Mouse (Mus musculus): Measurements from ENCODE around the gene Lcmt2.

The Lcmt2 gene

GRCm38 (mm10) chr2:121140018-121140882, at the start of gene Lcmt2, which contains the start of gene Adal:
Lcmt2 (minus strand) TSS chr2:121140653.
Adal (plus strand) TSS chr2:121140428.
- ChIA-PET CTCF (interaction anchor here in 2 of 4 experiments (0.6 to 1.2 kb wide), 9 partner anchors 31 to 786 kb away, joined by 3 to 10 read pairs (median 4); partner anchors contain the start of genes Serf2 (in 1 of the 2), Tubgcp4 (in 1 of the 2) and Zscan29 (in 1 of the 2)), POLR2A (interaction anchor here (0.5 to 3.0 kb wide), 159 partner anchors 9 to 1379 kb away, joined by 3 to 45 read pairs (median 4); partner anchors contain the start of genes Catsper2 (in 3 of the 4), Pdia3 (in 3 of the 4), Serf2 (in 3 of the 4) and Tubgcp4 (in 3 of the 4))

GRCm38 (mm10) chr2:121188530-121188929, 48.1 kb upstream of the Lcmt2 start:
- CTCF ChIA-PET: interaction anchor here in 1 of 4 experiments (1.0 kb wide), 1 partner anchor 208 kb away, joined by 3 read pairs; no protein-coding TSS in a partner anchor
- POLR2A ChIA-PET: interaction anchor here in 2 of 4 experiments (1.4 to 2.5 kb wide), 2 partner anchors 38 to 48 kb away, joined by 3 to 6 read pairs; partner anchors contain the start of genes Adal (in 1 of the 2) and Lcmt2 (in 1 of the 2)

- CTCF ChIA-PET: no interaction called here
Measured at GRCm38 (mm10) chr2:121184142-121184541, 43.7 kb upstream of the Lcmt2 start.

GRCm38 (mm10) chr2:121183431-121183830, 43.0 kb upstream of the Lcmt2 start:
- POLR2A ChIA-PET: interaction anchor here in 1 of 4 experiments (0.6 to 0.9 kb wide), 2 partner anchors 9 to 13 kb away, joined by 3 to 8 read pairs; partner anchors contain the start of genes Tubgcp4 and Zscan29
- CTCF ChIA-PET: no interaction called here

More at GRCm38 (mm10) chr2:121184142-121184541, 43.7 kb upstream of the Lcmt2 start:
- POLR2A ChIA-PET: no interaction called here

GRCm38 (mm10) chr2:121178828-121179479, 38.5 kb upstream of the Lcmt2 start:
- ChIA-PET POLR2A (interaction anchor here in 1 of 4 experiments (1.4 kb wide), 1 partner anchor 8 kb away, joined by 5 read pairs; the partner anchor contains the start of genes Tubgcp4 and Zscan29), CTCF (interaction anchor here in 2 of 4 experiments (0.6 to 2.2 kb wide), 6 partner anchors 176 to 700 kb away, joined by 3 to 9 read pairs (median 4); partner anchors contain the start of gene Ppip5k1 (in 1 of the 2))

GRCm38 (mm10) chr2:121170980-121171742, 30.7 kb upstream of the Lcmt2 start, which contains the start of gene Zscan29:
Zscan29 (minus strand) TSS chr2:121171125.
- ChIA-PET POLR2A (interaction anchor here in 3 of 4 experiments (0.5 to 3.5 kb wide), 41 partner anchors 8 to 785 kb away, joined by 3 to 45 read pairs (median 4); partner anchors contain the start of genes Adal (in 3 of the 3), Catsper2 (in 3 of the 3), Lcmt2 (in 3 of the 3) and Pdia3 (in 3 of the 3)), CTCF (interaction anchor here in 2 of 4 experiments (0.6 to 1.6 kb wide), 7 partner anchors 31 to 264 kb away, joined by 3 to 10 read pairs (median 3); partner anchors contain the start of genes Adal (in 1 of the 2) and Lcmt2 (in 1 of the 2))

- ChIA-PET POLR2A (interaction anchor here in 3 of 4 experiments (0.6 to 3.5 kb wide), 35 partner anchors 9 to 786 kb away, joined by 3 to 45 read pairs (median 4); partner anchors contain the start of genes Adal (in 3 of the 3), Catsper2 (in 3 of the 3), Lcmt2 (in 3 of the 3) and Pdia3 (in 3 of the 3)), CTCF (interaction anchor here in 2 of 4 experiments (0.8 to 1.6 kb wide), 6 partner anchors 31 to 264 kb away, joined by 3 to 10 read pairs (median 4); partner anchors contain the start of genes Adal (in 1 of the 2) and Lcmt2 (in 1 of the 2))
Measured at GRCm38 (mm10) chr2:121170481-121170971, 30.1 kb upstream of the Lcmt2 start, which contains the start of gene Tubgcp4. Tubgcp4 (plus strand) TSS chr2:121170654.

- ChIA-PET POLR2A (interaction anchor here in 3 of 4 experiments (0.6 to 3.5 kb wide), 19 partner anchors 8 to 786 kb away, joined by 3 to 45 read pairs (median 5); partner anchors contain the start of genes Adal (in 3 of the 3), Lcmt2 (in 3 of the 3), Ubr1 (in 2 of the 3) and Catsper2 (in 1 of the 3)), CTCF (interaction anchor here in 2 of 4 experiments (1.0 to 1.6 kb wide), 3 partner anchors 227 to 265 kb away, joined by 3 to 10 read pairs (median 4); no protein-coding TSS in a partner anchor)
Measured at GRCm38 (mm10) chr2:121169902-121170301, 29.4 kb upstream of the Lcmt2 start.

GRCm38 (mm10) chr2:121169173-121169572, 28.7 kb upstream of the Lcmt2 start:
- ChIA-PET CTCF (no interaction called here), POLR2A (interaction anchor here in 2 of 4 experiments (0.6 to 3.5 kb wide), 3 partner anchors 29 to 276 kb away, joined by 3 to 45 read pairs (median 28); partner anchors contain the start of genes Adal (in 2 of the 2) and Lcmt2 (in 2 of the 2))

- ChIA-PET POLR2A (interaction anchor here in 2 of 4 experiments (1.1 to 1.4 kb wide), 4 partner anchors 13 to 244 kb away, joined by 4 to 7 read pairs (median 5); partner anchors contain the start of genes Adal (in 2 of the 2), Lcmt2 (in 2 of the 2), Tubgcp4 (in 1 of the 2) and Zscan29 (in 1 of the 2)), CTCF (interaction anchor here in 1 of 4 experiments (0.5 to 1.0 kb wide), 2 partner anchors 244 to 602 kb away, joined by 3 to 4 read pairs; no protein-coding TSS in a partner anchor)
Measured at GRCm38 (mm10) chr2:121153100-121153499, 12.6 kb upstream of the Lcmt2 start.

GRCm38 (mm10) chr2:121149679-121150078, 9.2 kb upstream of the Lcmt2 start:
- ChIA-PET POLR2A (interaction anchor here in 2 of 4 experiments (1.0 to 2.3 kb wide), 5 partner anchors 9 to 18 kb away, joined by 3 to 15 read pairs (median 5); partner anchors contain the start of genes Adal (in 2 of the 2) and Lcmt2 (in 2 of the 2)), CTCF (no interaction called here)

GRCm38 (mm10) chr2:121142415-121142814, 2.0 kb upstream of the Lcmt2 start:
- ChIA-PET CTCF (interaction anchor here in 2 of 4 experiments (0.6 to 0.7 kb wide), 2 partner anchors 54 to 1386 kb away, joined by 3 to 6 read pairs; no protein-coding TSS in a partner anchor), POLR2A (interaction anchor here in 2 of 4 experiments (0.7 to 1.7 kb wide), 3 partner anchors 10 to 24 kb away, joined by 3 to 4 read pairs (median 3); no protein-coding TSS in a partner anchor)

- CTCF ChIA-PET: interaction anchor here in 3 of 4 experiments (0.6 to 1.2 kb wide), 7 partner anchors 53 to 1385 kb away, joined by 3 to 8 read pairs (median 5); partner anchors contain the start of gene Serf2 (in 1 of the 3)
- POLR2A ChIA-PET: interaction anchor here in 3 of 4 experiments (0.5 to 3.0 kb wide), 86 partner anchors 9 to 1090 kb away, joined by 3 to 45 read pairs (median 4); partner anchors contain the start of genes Catsper2 (in 3 of the 3), Pdia3 (in 3 of the 3), Ccndbp1 (in 2 of the 3) and Tubgcp4 (in 2 of the 3)
Measured at GRCm38 (mm10) chr2:121141216-121142035, 973 bp upstream of the Lcmt2 start.

- ChIA-PET CTCF (interaction anchor here in 1 of 4 experiments (1.0 kb wide), 1 partner anchor 32 kb away, joined by 4 read pairs; the partner anchor contains the start of genes Tubgcp4 and Zscan29), POLR2A (interaction anchor here in 3 of 4 experiments (0.5 to 3.0 kb wide), 78 partner anchors 8 to 985 kb away, joined by 3 to 45 read pairs (median 5); partner anchors contain the start of genes Tubgcp4 (in 3 of the 3), Zscan29 (in 3 of the 3), Catsper2 (in 2 of the 3) and Ccndbp1 (in 2 of the 3))
Measured at GRCm38 (mm10) chr2:121139266-121140017, 1.0 kb downstream of the Lcmt2 start.

Measured in embryonic stem cell, embryonic (primary cell).